In genomic region chr11:115791919-115792318, GRCm38 (mm10) we compare ENCODE assay signal across 25 mouse cellular contexts. TPM values are rescaled to one million over a fixed set of nuclear protein-coding genes. Genes with fewer than 3 reads are reported as not detected.
DNase-seq lines count a peak whose midpoint lies in the region; ATAC-seq lines count a peak whose summit lies in the region.
"Had no signal": no experiment of that assay in that cellular context is flagged by ENCODE, and none has a peak within 500 bp of the region (broad histone marks: within the 10 kb centered on the region; RNA-seq: fewer than 3 reads in every experiment).

No protein-coding gene starts in this region.

- H3K36me3 ChIP-seq in neural tube, embryonic 15.5 days = peaks cover 77% of the 10 kb centered on the region

- H3K4me2 ChIP-seq in neural tube, embryonic 15.5 days = no peak overlapping the region
- H3K4me2 ChIP-seq: forebrain, embryonic 15.5 days; heart, embryonic 12.5 days; hindbrain, embryonic 14.5 days; liver, embryonic 15.5 days; lung, embryonic 14.5 days; midbrain, embryonic 12.5 days; neural tube, embryonic 13.5 days; stomach, embryonic 15.5 days had no signal

- H3K4me1 ChIP-seq in neural tube, embryonic 15.5 days = peaks cover 5% of the 10 kb centered on the region; the same call in 1 of the 2 replicates
- H3K4me1 ChIP-seq: forebrain, embryonic 15.5 days; heart, embryonic 12.5 days; liver, embryonic 15.5 days; midbrain, embryonic 12.5 days; stomach, embryonic 15.5 days had no signal

- no peak overlapping the region for H3K27ac ChIP-seq in neural tube, embryonic 15.5 days (replicated peaks)
- H3K27ac ChIP-seq: forebrain, embryonic 15.5 days; heart, adult 2 months; hindbrain, embryonic 14.5 days; liver, embryonic 15.5 days; midbrain, embryonic 12.5 days; neural tube, embryonic 13.5 days; stomach, embryonic 15.5 days had no signal

- no peaks in the 10 kb centered on the region for H3K9me3 ChIP-seq in neural tube, embryonic 15.5 days (replicated peaks)
- H3K9me3 ChIP-seq: forebrain, embryonic 15.5 days; heart, embryonic 12.5 days; liver, embryonic 15.5 days; midbrain, embryonic 12.5 days; neural tube, embryonic 13.5 days; stomach, embryonic 15.5 days had no signal

- no peak overlapping the region for H3K4me3 ChIP-seq in neural tube, embryonic 15.5 days (replicated peaks)
- H3K4me3 ChIP-seq: forebrain, embryonic 15.5 days; heart, adult 2 months; heart, embryonic 12.5 days; liver, embryonic 15.5 days; midbrain, embryonic 12.5 days; neural tube, embryonic 13.5 days; stomach, embryonic 15.5 days had no signal

- H3K9ac ChIP-seq in neural tube, embryonic 15.5 days (replicated peaks) = no peak overlapping the region
- H3K9ac ChIP-seq: forebrain, embryonic 15.5 days; heart, embryonic 12.5 days; hindbrain, embryonic 14.5 days; liver, embryonic 15.5 days; lung, embryonic 14.5 days; midbrain, embryonic 12.5 days; neural tube, embryonic 13.5 days; stomach, embryonic 15.5 days had no signal

- no peaks in the 10 kb centered on the region for H3K27me3 ChIP-seq in neural tube, embryonic 15.5 days (replicated peaks)
- H3K27me3 ChIP-seq: CH12.LX; forebrain, embryonic 15.5 days; heart, embryonic 12.5 days; liver, embryonic 15.5 days; midbrain, embryonic 12.5 days; neural tube, embryonic 13.5 days; stomach, embryonic 15.5 days had no signal

- WGBS in neural tube, embryonic 15.5 days = 97% methylated on average over 16 of the region's 16 CpGs

- peak; percentile 49; the same call in 1 of the 2 replicates for ATAC-seq in cerebellum, adult (ENCODE audit: insufficient number of reproducible peaks, low FRiP score, low TSS enrichment)
- no peak for ATAC-seq in neural tube, embryonic 15.5 days (ENCODE audit: low FRiP score)
- ATAC-seq: forebrain, embryonic 15.5 days; intestine, postnatal 0 days had no signal

- DNase-seq in cerebellum, postnatal 4 days (ENCODE audit: low spot score in 2 of 2) = no peak
- DNase-seq in urinary bladder, postnatal 10 days (ENCODE audit: low spot score) = peak; percentile 8
- DNase-seq in urinary bladder, postnatal 25 days (ENCODE audit: low spot score) = no peak
- DNase-seq in cerebellum, postnatal 10 days = peak; percentile 51 to 55
- no peak for DNase-seq in adrenal gland, adult 18-20 months (ENCODE audit: low spot score in 2 of 2)
- DNase-seq in lung, postnatal 36 days = no peak
- DNase-seq: kidney, adult 9 months; kidney, postnatal 10 days; layer of hippocampus, postnatal 36 days; left cerebral cortex, postnatal 4 days; lung, embryonic 14.5 days; lung, postnatal 14 days; thymus, postnatal 14 days had no signal

RNA-seq across cellular contexts. Expression of gene Caskin2, which starts 21.5 kb away (rescaled TPM):
- total RNA-seq in adrenal gland, adult 18-20 months (2021) = 10 to 100 TPM; 55.1 to 59.8 TPM
- 9.8 and 10.2 TPM in 2 replicates for polyA plus RNA-seq in neural tube, embryonic 15.5 days (2015; fragmentation: Nextera tagmentation; extraction: Ambion mirVana)

RNA-seq across cellular contexts. Expression of gene Tsen54, which starts 22.6 kb away (rescaled TPM):
- total RNA-seq in adrenal gland, adult 18-20 months (2021) = 10 to 100 TPM; 15.5 to 20.3 TPM
- 22.0 and 23.7 TPM in 2 replicates for polyA plus RNA-seq in neural tube, embryonic 15.5 days (2015; fragmentation: Nextera tagmentation; extraction: Ambion mirVana)

RNA-seq across cellular contexts. Expression of gene Tmem94, which starts 26.7 kb away (rescaled TPM):
- 10 to 100 TPM; 57.3 to 70.3 TPM for total RNA-seq in adrenal gland, adult 18-20 months (2021)
- 20.3 and 21.2 TPM in 2 replicates for polyA plus RNA-seq in neural tube, embryonic 15.5 days (2015; fragmentation: Nextera tagmentation; extraction: Ambion mirVana)

RNA-seq across cellular contexts. Expression of gene Llgl2, which starts 31.9 kb away (rescaled TPM):
- total RNA-seq in adrenal gland, adult 18-20 months (2021) = 1 to 10 TPM; 5.8 to 8.0 TPM
- polyA plus RNA-seq in neural tube, embryonic 15.5 days (2015; fragmentation: Nextera tagmentation; extraction: Ambion mirVana) = 0.97 and 8.8 TPM in 2 replicates

Comparison
In these comparisons a context has a peak if more than half of its experiments do, and no peak if none do; other contexts are left out.
1. DNase-seq: peak in urinary bladder, postnatal 10 days (single experiment) and cerebellum, postnatal 10 days (2 of 2); none in cerebellum, postnatal 4 days (0 of 2), urinary bladder, postnatal 25 days (single experiment), adrenal gland, adult 18-20 months (0 of 2) and lung, postnatal 36 days (single experiment).